Mouse (Mus musculus) layer of hippocampus, adult 2 months (tissue): ENCODE measurements around the gene Bpifb9b. TPM values are rescaled to one million over a fixed set of nuclear protein-coding genes. Genes with fewer than 3 reads are reported as not detected.

Source experiments
- DNase-seq, 2 experiments: peaks; one replicate each; pipeline ENCODE4 v3.0.0; 2022; ENCODE audit warnings: low spot score in 2 of 2
- H3K27ac ChIP-seq: fragments of 200-600 bp; 2 replicates; pipeline ENCODE4 v1.8.1; 2022
- H3K4me3 ChIP-seq: fragments of 200-600 bp; 2 replicates; pipeline ENCODE4 v1.8.1; 2022; ENCODE audit warnings: mild to moderate bottlenecking
- CTCF ChIP-seq: fragments of 200-600 bp; conservative IDR thresholded peaks from 2 replicates; pipeline ENCODE4 v1.8.1; 2022; ENCODE audit warnings: antibody characterized with exemption, mild to moderate bottlenecking, moderate library complexity
- total RNA-seq, 2 experiments: library from RNA; stranded (reverse); gene quantifications; 2 replicates each; pipeline ENCODE4 v1.2.3; 2021

Gene Bpifb9b
- total RNA-seq, 2 experiments from 2014 or later, result not detected

DNA sequence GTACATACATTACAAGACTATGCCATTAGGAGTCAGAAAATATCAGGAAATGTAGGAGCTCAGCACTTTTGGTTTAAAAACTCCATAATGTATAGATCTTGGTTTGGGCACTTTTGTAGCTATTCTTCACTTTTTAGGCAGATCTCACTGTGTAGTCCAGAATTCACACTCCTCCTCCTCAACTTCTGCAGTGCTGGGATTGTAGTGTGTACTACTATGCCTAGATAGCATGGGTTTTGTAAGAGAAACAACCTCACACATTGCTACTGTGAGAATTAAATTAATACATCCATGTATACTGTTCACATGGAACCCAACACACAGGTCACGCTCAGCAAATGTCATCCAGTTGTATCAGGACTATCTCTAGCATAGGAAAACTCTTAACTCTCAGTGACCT lies 60.5 kb downstream of the Bpifb9b start:
- Histone ChIP-seq H3K27ac (no peak overlapping the region), H3K4me3 (no peak overlapping the region)
- TF ChIP-seq CTCF, result no peak
- DNase-seq, result no peak

Other genes starting within 250 kb of the Bpifb9b start
- gene Bpifa3, start 176.9 kb upstream of the Bpifb9b start, total RNA-seq, result not detected
- gene Bpifa1, start 164.3 kb upstream of the Bpifb9b start, total RNA-seq, result not detected
- gene Bpifa5, start 144.6 kb upstream of the Bpifb9b start, total RNA-seq, result not detected
- under 1 TPM in 1 of 2 experiments, not detected in 1; 0.22 TPM for gene Bpifb1, start 116.4 kb upstream of the Bpifb9b start, total RNA-seq
- gene Bpifb5, start 83.5 kb upstream of the Bpifb9b start, total RNA-seq, result not detected
- not detected for gene Bpifb9a, start 49.4 kb upstream of the Bpifb9b start, total RNA-seq
- 10 to 100 TPM; 15.3 to 18.3 TPM for gene Cdk5rap1, start 65.8 kb downstream of the Bpifb9b start, total RNA-seq
- 10 to 100 TPM; 46.2 to 46.9 TPM for gene Snta1, start 100.9 kb downstream of the Bpifb9b start, total RNA-seq
- 10 to 100 TPM; 55.1 to 55.8 TPM for gene Cbfa2t2, start 129.3 kb downstream of the Bpifb9b start, total RNA-seq
- gene 1700003F12Rik, start 239.9 kb downstream of the Bpifb9b start, total RNA-seq, result 1 to 10 TPM in 1 of 2 experiments, not detected in 1; 1.4 TPM
- gene Actl10, start 244.5 kb downstream of the Bpifb9b start, total RNA-seq, result not detected